Mouse (Mus musculus): ENCODE data around the gene Olfr521.
A peak's percentile ranks its signal among the peaks of the same experiment; 100 is the strongest.
"Not testable (repeated sequence)": the region's sequence is repeated elsewhere in the genome, so short reads cannot be mapped to it uniquely, and the experiment has no call there.

The Olfr521 gene

GRCm38 (mm10) chr7:99763207-99763606 lies at the start of gene Olfr521:
Gene Olfr521 (plus strand): TSS chr7:99763507.
- no peak for DNase-seq (ENCODE audit: low spot score in 2 of 2)

GRCm38 (mm10) chr7:99716536-99716935 lies 46.8 kb upstream of the Olfr521 start:
- DNase-seq (ENCODE audit: low spot score in 2 of 2): no peak

GRCm38 (mm10) chr7:99729973-99730372 lies 33.3 kb upstream of the Olfr521 start, which contains the start of gene Olfr520:
Gene Olfr520 (plus strand): TSS chr7:99730273.
- peak in 1 of 2 experiments; percentile 12 for DNase-seq (ENCODE audit: low spot score in 2 of 2)

GRCm38 (mm10) chr7:99734612-99735011 lies 28.7 kb upstream of the Olfr521 start:
- DNase-seq (ENCODE audit: low spot score in 2 of 2): peak in 1 of 2 experiments; percentile 45

GRCm38 (mm10) chr7:99735491-99735890 lies 27.8 kb upstream of the Olfr521 start:
- DNase-seq (ENCODE audit: low spot score in 2 of 2): not testable (repeated sequence)

- DNase-seq (ENCODE audit: low spot score in 2 of 2): no peak
Observed at GRCm38 (mm10) chr7:99739276-99739675, 24.0 kb upstream of the Olfr521 start.

GRCm38 (mm10) chr7:99781385-99781784 lies 18.1 kb downstream of the Olfr521 start:
- DNase-seq (ENCODE audit: low spot score in 2 of 2): no peak

- DNase-seq (ENCODE audit: low spot score in 2 of 2): no peak
Observed at GRCm38 (mm10) chr7:99781916-99782315, 18.6 kb downstream of the Olfr521 start.

- DNase-seq (ENCODE audit: low spot score in 2 of 2): no peak
Observed at GRCm38 (mm10) chr7:99783421-99783820, 20.1 kb downstream of the Olfr521 start.

GRCm38 (mm10) chr7:99785553-99785952 lies 22.2 kb downstream of the Olfr521 start:
- no peak for DNase-seq (ENCODE audit: low spot score in 2 of 2)

- no peak for DNase-seq (ENCODE audit: low spot score in 2 of 2)
Observed at GRCm38 (mm10) chr7:99786774-99787173, 23.5 kb downstream of the Olfr521 start.

GRCm38 (mm10) chr7:99787935-99788334 lies 24.6 kb downstream of the Olfr521 start:
- DNase-seq (ENCODE audit: low spot score in 2 of 2): no peak

GRCm38 (mm10) chr7:99788563-99788962 lies 25.3 kb downstream of the Olfr521 start:
- no peak for DNase-seq (ENCODE audit: low spot score in 2 of 2)

- no peak for DNase-seq (ENCODE audit: low spot score in 2 of 2)
Observed at GRCm38 (mm10) chr7:99790816-99791215, 27.5 kb downstream of the Olfr521 start.

GRCm38 (mm10) chr7:99794096-99794495 lies 30.8 kb downstream of the Olfr521 start:
- DNase-seq (ENCODE audit: low spot score in 2 of 2): no peak

GRCm38 (mm10) chr7:99795192-99795981 lies 32.1 kb downstream of the Olfr521 start:
- no peak for DNase-seq (ENCODE audit: low spot score in 2 of 2)

- no peak for DNase-seq (ENCODE audit: low spot score in 2 of 2)
Observed at GRCm38 (mm10) chr7:99796471-99796870, 33.2 kb downstream of the Olfr521 start.

GRCm38 (mm10) chr7:99797261-99797660 lies 34.0 kb downstream of the Olfr521 start:
- DNase-seq (ENCODE audit: low spot score in 2 of 2): no peak

GRCm38 (mm10) chr7:99797911-99798647 lies 34.8 kb downstream of the Olfr521 start:
- DNase-seq (ENCODE audit: low spot score in 2 of 2): no peak

- no peak for DNase-seq (ENCODE audit: low spot score in 2 of 2)
Observed at GRCm38 (mm10) chr7:99799118-99799517, 35.8 kb downstream of the Olfr521 start.

- DNase-seq (ENCODE audit: low spot score in 2 of 2): no peak
Observed at GRCm38 (mm10) chr7:99803535-99803934, 40.2 kb downstream of the Olfr521 start.

GRCm38 (mm10) chr7:99804033-99804432 lies 40.7 kb downstream of the Olfr521 start:
- DNase-seq (ENCODE audit: low spot score in 2 of 2): not testable (repeated sequence)

- DNase-seq (ENCODE audit: low spot score in 2 of 2): no peak
Observed at GRCm38 (mm10) chr7:99805340-99805739, 42.0 kb downstream of the Olfr521 start.
